Mouse (Mus musculus): ENCODE measurements around the gene Fam83f. TPM values are rescaled to one million over a fixed set of nuclear protein-coding genes. Genes with fewer than 3 reads are reported as not detected.
"Not testable (repeated sequence)": the region's sequence is repeated elsewhere in the genome, so short reads cannot be mapped to it uniquely, and the experiment has no call there.

Gene Fam83f
- polyA plus RNA-seq, 1 experiment from 2014 or later: 0.83 TPM

- Histone ChIP-seq H3K36me3 (no peaks in the 10 kb centered on the region), H3K4me3 (replicated peaks) (no peak overlapping the region), H3K27me3 (no peaks in the 10 kb centered on the region), H3K27ac (no peak overlapping the region), H3K4me1 (replicated peaks) (0 out of 2 replicates have a peak, but pooled peaks cover 4% of the 10 kb centered on the region), H3K4me2 (no peak overlapping the region), H3K9me3 (replicated peaks) (no peaks in the 10 kb centered on the region), H3K9ac (no peak overlapping the region)
- ATAC-seq (ENCODE audit: low read depth) (no peak), DNase-seq (no peak)
- 84% methylated on average over 1 of the region's 1 CpGs for WGBS (ENCODE audit: insufficient replicate concordance)
Measured at GRCm38 (mm10) chr15:80731043-80731442, 59.4 kb downstream of the Fam83f start.

GRCm38 (mm10) chr15:80731511-80731910 lies 59.9 kb downstream of the Fam83f start:
- Histone ChIP-seq H3K9ac (no peak overlapping the region), H3K27me3 (no peaks in the 10 kb centered on the region), H3K4me2 (no peak overlapping the region), H3K9me3 (replicated peaks) (no peaks in the 10 kb centered on the region), H3K4me3 (replicated peaks) (no peak overlapping the region), H3K27ac (no peak overlapping the region), H3K4me1 (replicated peaks) (peaks cover 4% of the 10 kb centered on the region; the same call in 1 of the 2 replicates), H3K36me3 (no peaks in the 10 kb centered on the region)
- WGBS (ENCODE audit: insufficient replicate concordance): 67% methylated on average over 3 of the region's 3 CpGs
- ATAC-seq (ENCODE audit: low read depth): no peak
- DNase-seq: no peak

- H3K27ac ChIP-seq: no peak overlapping the region
- no peaks in the 10 kb centered on the region for H3K27me3 ChIP-seq
- H3K4me1 ChIP-seq (replicated peaks): peaks cover 12% of the 10 kb centered on the region
- no peak overlapping the region for H3K4me2 ChIP-seq
- no peak overlapping the region for H3K4me3 ChIP-seq (replicated peaks)
- ATAC-seq (ENCODE audit: low read depth): no peak
- H3K36me3 ChIP-seq: no peaks in the 10 kb centered on the region
- no peak for DNase-seq
- 57% methylated on average over 4 of the region's 4 CpGs for WGBS (ENCODE audit: insufficient replicate concordance)
- no peak overlapping the region for H3K9ac ChIP-seq
- no peaks in the 10 kb centered on the region for H3K9me3 ChIP-seq (replicated peaks)
Measured at GRCm38 (mm10) chr15:80732266-80733030, 60.8 kb downstream of the Fam83f start.

- Histone ChIP-seq H3K9me3 (replicated peaks) (no peaks in the 10 kb centered on the region), H3K4me3 (replicated peaks) (no peak overlapping the region), H3K9ac (no peak overlapping the region), H3K27me3 (no peaks in the 10 kb centered on the region), H3K4me2 (no peak overlapping the region), H3K27ac (no peak overlapping the region), H3K4me1 (replicated peaks) (peaks cover 36% of the 10 kb centered on the region), H3K36me3 (no peaks in the 10 kb centered on the region)
- ATAC-seq (ENCODE audit: low read depth) (no peak), DNase-seq (no peak)
- 74% methylated on average over 3 of the region's 3 CpGs for WGBS (ENCODE audit: insufficient replicate concordance)
Measured at GRCm38 (mm10) chr15:80735300-80735699, 63.7 kb downstream of the Fam83f start.

- H3K27me3 ChIP-seq; ATAC-seq (ENCODE audit: low read depth); H3K4me3 ChIP-seq (replicated peaks); DNase-seq; H3K36me3 ChIP-seq; H3K9ac ChIP-seq; H3K9me3 ChIP-seq (replicated peaks); H3K27ac ChIP-seq; H3K4me2 ChIP-seq: not testable (repeated sequence)
- WGBS (ENCODE audit: insufficient replicate concordance): 85% methylated on average over 4 of the region's 4 CpGs
- H3K4me1 ChIP-seq (replicated peaks): peaks cover 37% of the 10 kb centered on the region
Measured at GRCm38 (mm10) chr15:80735708-80736107, 64.1 kb downstream of the Fam83f start.

GRCm38 (mm10) chr15:80736553-80736952 lies 64.9 kb downstream of the Fam83f start:
- ATAC-seq (ENCODE audit: low read depth): peak; percentile 53
- no peak overlapping the region for H3K4me2 ChIP-seq
- H3K27ac ChIP-seq: peak overlapping the region; percentile 23; the same call in 1 of the 2 replicates
- WGBS (ENCODE audit: insufficient replicate concordance): 41% methylated on average over 1 of the region's 1 CpGs
- no peak overlapping the region for H3K9ac ChIP-seq
- H3K9me3 ChIP-seq (replicated peaks): no peaks in the 10 kb centered on the region
- H3K4me1 ChIP-seq (replicated peaks): peaks cover 38% of the 10 kb centered on the region
- no peak for DNase-seq
- H3K36me3 ChIP-seq: no peaks in the 10 kb centered on the region
- H3K27me3 ChIP-seq: no peaks in the 10 kb centered on the region
- no peak overlapping the region for H3K4me3 ChIP-seq (replicated peaks)

- 72% methylated on average over 2 of the region's 2 CpGs for WGBS (ENCODE audit: insufficient replicate concordance)
- Histone ChIP-seq H3K4me1 (replicated peaks) (peaks cover 51% of the 10 kb centered on the region), H3K9ac (no peak overlapping the region), H3K27me3 (no peaks in the 10 kb centered on the region), H3K36me3 (no peaks in the 10 kb centered on the region), H3K4me3 (replicated peaks) (no peak overlapping the region), H3K27ac (no peak overlapping the region; the same call in 1 of the 2 replicates), H3K4me2 (no peak overlapping the region), H3K9me3 (replicated peaks) (no peaks in the 10 kb centered on the region)
- DNase-seq (no peak), ATAC-seq (ENCODE audit: low read depth) (no peak)
Measured at GRCm38 (mm10) chr15:80738244-80738643, 66.6 kb downstream of the Fam83f start.

- Histone ChIP-seq H3K27me3 (no peaks in the 10 kb centered on the region), H3K36me3 (no peaks in the 10 kb centered on the region), H3K27ac (peak overlapping the region; percentile 50; the same call in 1 of the 2 replicates), H3K4me2 (no peak overlapping the region), H3K9me3 (replicated peaks) (no peaks in the 10 kb centered on the region), H3K4me1 (replicated peaks) (peaks cover 68% of the 10 kb centered on the region), H3K9ac (no peak overlapping the region), H3K4me3 (replicated peaks) (no peak overlapping the region)
- DNase-seq (no peak), ATAC-seq (ENCODE audit: low read depth) (0 out of 2 replicates have a peak, but pooled peaks have one; percentile 5)
- WGBS (ENCODE audit: insufficient replicate concordance): 75% methylated on average over 1 of the region's 1 CpGs
Measured at GRCm38 (mm10) chr15:80739972-80740371, 68.3 kb downstream of the Fam83f start.

GRCm38 (mm10) chr15:80741836-80742235 lies 70.2 kb downstream of the Fam83f start:
- no peak overlapping the region for H3K4me2 ChIP-seq
- H3K4me3 ChIP-seq (replicated peaks): no peak overlapping the region
- WGBS (ENCODE audit: insufficient replicate concordance): 69% methylated on average over 1 of the region's 1 CpGs
- no peaks in the 10 kb centered on the region for H3K27me3 ChIP-seq
- no peak for DNase-seq
- H3K9ac ChIP-seq: no peak overlapping the region
- H3K9me3 ChIP-seq (replicated peaks): no peaks in the 10 kb centered on the region
- no peak for ATAC-seq (ENCODE audit: low read depth)
- no peaks in the 10 kb centered on the region for H3K36me3 ChIP-seq
- no peak overlapping the region for H3K27ac ChIP-seq
- H3K4me1 ChIP-seq (replicated peaks): peaks cover 82% of the 10 kb centered on the region

GRCm38 (mm10) chr15:80742991-80743474 lies 71.4 kb downstream of the Fam83f start:
- Histone ChIP-seq H3K4me2 (peak overlapping the region; percentile 44), H3K36me3 (no peaks in the 10 kb centered on the region), H3K4me1 (replicated peaks) (peaks cover 78% of the 10 kb centered on the region), H3K27ac (peak overlapping the region; percentile 26; the same call in 1 of the 2 replicates), H3K4me3 (replicated peaks) (peak overlapping the region; percentile 5; the same call in 1 of the 2 replicates), H3K27me3 (no peaks in the 10 kb centered on the region), H3K9ac (peak overlapping the region; percentile 12; the same call in 1 of the 2 replicates), H3K9me3 (replicated peaks) (no peaks in the 10 kb centered on the region)
- WGBS (ENCODE audit: insufficient replicate concordance): 46% methylated on average over 3 of the region's 3 CpGs
- DNase-seq: peak; percentile 52
- peak; percentile 72 for ATAC-seq (ENCODE audit: low read depth)

- H3K4me2 ChIP-seq: peak overlapping the region; percentile 15
Measured at GRCm38 (mm10) chr15:80743606-80744005, 72.0 kb downstream of the Fam83f start.

More at GRCm38 (mm10) chr15:80743606-80744005, 72.0 kb downstream of the Fam83f start:
- H3K27me3 ChIP-seq: no peaks in the 10 kb centered on the region
- no peak for ATAC-seq (ENCODE audit: low read depth)
- no peaks in the 10 kb centered on the region for H3K9me3 ChIP-seq (replicated peaks)
- no peak overlapping the region for H3K9ac ChIP-seq
- H3K27ac ChIP-seq: peak overlapping the region; percentile 14; the same call in 1 of the 2 replicates
- 48% methylated on average over 7 of the region's 7 CpGs for WGBS (ENCODE audit: insufficient replicate concordance)
- H3K4me3 ChIP-seq (replicated peaks): no peak overlapping the region
- DNase-seq: no peak
- no peaks in the 10 kb centered on the region for H3K36me3 ChIP-seq
- peaks cover 79% of the 10 kb centered on the region for H3K4me1 ChIP-seq (replicated peaks)
